Mouse (Mus musculus) liver, embryonic 14.5 days (tissue): ENCODE results near the gene Cd2ap. TPM values are rescaled to one million over a fixed set of nuclear protein-coding genes. Genes with fewer than 3 reads are reported as not detected.

Experiments
- ATAC-seq: fragments of 200-750 bp; cut with Nextera tagmentation; 2 replicates; pipeline ENCODE4 v1.8.0; 2017; ENCODE audit warnings: moderate number of reproducible peaks, mild to moderate bottlenecking, moderate library complexity; ENCODE audit not compliant: insufficient read depth
- DNase-seq, 3 experiments: peaks; one replicate each; pipeline ENCODE4 v3.0.0-alpha.2; 2012 to 2013; ENCODE audit warnings: low read depth in 3 of 3, low spot score in 3 of 3
- H3K27ac ChIP-seq: fragments of 300-500 bp; sonication (generic); 2 replicates; pipeline ENCODE4 v1.5.1; 2014; ENCODE audit warnings: moderate library complexity, mild to moderate bottlenecking, control low read depth, inconsistent platforms
- H3K27me3 ChIP-seq: fragments of 300-500 bp; sonication (generic); 2 replicates; pipeline ENCODE4 v1.6.1; 2014; ENCODE audit warnings: mild to moderate bottlenecking, low read length, moderate library complexity; ENCODE audit not compliant: control insufficient read depth, insufficient read depth
- H3K36me3 ChIP-seq: fragments of 300-500 bp; sonication (generic); replicated peaks from 2 replicates; pipeline ENCODE4 v1.6.1; 2014; ENCODE audit warnings: low read depth; ENCODE audit not compliant: control insufficient read depth, insufficient read depth
- H3K4me1 ChIP-seq, 2 experiments: fragments of 200-500 bp in 1 of 2; fragments of 300-500 bp in 1 of 2; sonication (generic) in 1 of 2; replicated peaks; 2 replicates each; pipeline ENCODE4 v1.6.1; 2012 to 2014; ENCODE audit warnings: antibody characterized with exemption in 1 of 2, inconsistent platforms in 1 of 2, low read length in 1 of 2; ENCODE audit not compliant: control insufficient read depth in 2 of 2, insufficient read depth in 2 of 2
- H3K4me2 ChIP-seq: fragments of 300-500 bp; sonication (generic); 2 replicates; pipeline ENCODE4 v1.6.1; 2014; ENCODE audit warnings: low read depth, mild to moderate bottlenecking, control low read depth, moderate library complexity
- H3K4me3 ChIP-seq, 2 experiments: fragments of 200-500 bp in 1 of 2; fragments of 300-500 bp in 1 of 2; sonication (generic) in 1 of 2; 2 replicates each; pipeline ENCODE4 v1.5.1; 2012 to 2014; ENCODE audit warnings: low read depth in 2 of 2, low read length in 2 of 2, mild to moderate bottlenecking in 2 of 2, control low read depth in 1 of 2, inconsistent platforms in 1 of 2, moderate library complexity in 1 of 2; ENCODE audit not compliant: insufficient read depth in 1 of 2
- H3K9ac ChIP-seq: fragments of 300-500 bp; sonication (generic); replicated peaks from 2 replicates; pipeline ENCODE4 v1.6.1; 2014; ENCODE audit warnings: mild to moderate bottlenecking, control low read depth, moderate library complexity
- H3K9me3 ChIP-seq: fragments of 300-500 bp; sonication (generic); 2 replicates; pipeline ENCODE4 v1.6.1; 2016; ENCODE audit warnings: low read length, mixed read lengths; ENCODE audit not compliant: control insufficient read depth
- CTCF ChIP-seq: IDR thresholded peaks from 2 replicates; pipeline ENCODE4 v1.5.1; 2016; ENCODE audit warnings: antibody characterized with exemption, low read depth, control low read depth
- EP300 ChIP-seq: IDR thresholded peaks from 2 replicates; pipeline ENCODE4 v1.6.1; 2016; ENCODE audit warnings: antibody characterized with exemption, low read depth
- WGBS: fragments of 180-500 bp; shearing (Covaris S2); extraction: QIAGEN DNeasy Blood & Tissue Kit; methylation state at CpG from one replicate; pipeline ENCODE4 v1.1.7; 2014; ENCODE audit not compliant: insufficient replicate concordance; 5-methylcytosine and 5-hydroxymethylcytosine counted together
- polyA plus RNA-seq, 2 experiments: library from polyadenylated mRNA; depleted of rRNA in 1 of 2; stranded (reverse) in 1 of 2; unstranded in 1 of 2; fragments of >200 nt; fragmentation: Nextera tagmentation in 1 of 2; extraction: Ambion mirVana in 1 of 2; gene quantifications; 2 replicates each; pipeline versions ENCODE4 v1.2.1 to v1.2.3; 2012 to 2014

Cd2ap gene
- polyA plus RNA-seq, 2 experiments = 8.3 to 8.6 TPM

GRCm38 (mm10) chr17:42905919-42906318 is 29.5 kb upstream of the Cd2ap start:
- Histone ChIP-seq H3K4me3 (no peak overlapping the region), H3K9me3 (no peaks in the 10 kb centered on the region), H3K27me3 (no peaks in the 10 kb centered on the region), H3K4me1 (peaks cover 0 to 5% of the 10 kb centered on the region in 2 experiments; a peak in 1 of 4 replicates), H3K4me2 (no peak overlapping the region), H3K27ac (no peak overlapping the region), H3K36me3 (no peaks in the 10 kb centered on the region), H3K9ac (no peak overlapping the region)
- ATAC-seq = no peak
- no peak for DNase-seq
- TF ChIP-seq EP300 (no peak), CTCF (no peak)
- WGBS = 58% methylated on average over 6 of the region's 6 CpGs

- H3K27me3 ChIP-seq = no peaks in the 10 kb centered on the region
- peaks cover 2% of the 10 kb centered on the region; the same call in 1 of the 2 replicates for H3K9me3 ChIP-seq
- H3K4me3 ChIP-seq = no peak overlapping the region
- DNase-seq (no peak), ATAC-seq (no peak)
- no peaks in the 10 kb centered on the region for H3K36me3 ChIP-seq
- H3K4me2 ChIP-seq = no peak overlapping the region
- H3K27ac ChIP-seq = no peak overlapping the region
- H3K9ac ChIP-seq = no peak overlapping the region
- TF ChIP-seq CTCF (no peak), EP300 (no peak)
- 0 out of 4 replicates have a peak, but pooled peaks cover 0 to 1% of the 10 kb centered on the region in 2 experiments for H3K4me1 ChIP-seq
- WGBS = 50% methylated on average over 2 of the region's 2 CpGs
Observed at GRCm38 (mm10) chr17:42900795-42901194, 24.3 kb upstream of the Cd2ap start.

- H3K4me1 ChIP-seq = peaks cover 31 to 33% of the 10 kb centered on the region in 2 experiments
- H3K36me3 ChIP-seq = no peaks in the 10 kb centered on the region
- no peak for TF ChIP-seq CTCF
- TF ChIP-seq EP300 = no peak
- ATAC-seq (no peak), DNase-seq (no peak)
- no peak overlapping the region for H3K4me2 ChIP-seq
- H3K4me3 ChIP-seq = no peak overlapping the region
- no peak overlapping the region for H3K9ac ChIP-seq
- no peaks in the 10 kb centered on the region for H3K27me3 ChIP-seq
- no peaks in the 10 kb centered on the region for H3K9me3 ChIP-seq
- 41% methylated on average over 4 of the region's 4 CpGs for WGBS
- H3K27ac ChIP-seq = no peak overlapping the region
Observed at GRCm38 (mm10) chr17:42887282-42887707, 10.8 kb upstream of the Cd2ap start.

- Histone ChIP-seq H3K9me3 (no peaks in the 10 kb centered on the region), H3K36me3 (no peaks in the 10 kb centered on the region), H3K4me1 (peaks cover 31 to 33% of the 10 kb centered on the region in 2 experiments), H3K4me2 (peak overlapping the region; percentile 69), H3K9ac (no peak overlapping the region), H3K27ac (peak overlapping the region; percentile 50), H3K4me3 (no peak overlapping the region), H3K27me3 (no peaks in the 10 kb centered on the region)
- DNase-seq (peak in 1 of 3 experiments; percentile 37), ATAC-seq (no peak)
- no peak for TF ChIP-seq EP300
- TF ChIP-seq CTCF = no peak
- WGBS = 33% methylated on average over 7 of the region's 7 CpGs
Observed at GRCm38 (mm10) chr17:42885091-42885501, 8.6 kb upstream of the Cd2ap start.

- Histone ChIP-seq H3K4me3 (no peak overlapping the region), H3K4me2 (peak overlapping the region; percentile 69), H3K27me3 (no peaks in the 10 kb centered on the region), H3K36me3 (no peaks in the 10 kb centered on the region), H3K4me1 (peaks cover 31 to 33% of the 10 kb centered on the region in 2 experiments), H3K9me3 (no peaks in the 10 kb centered on the region), H3K27ac (peak overlapping the region; percentile 57), H3K9ac (peak overlapping the region; percentile 31; the same call in 1 of the 2 replicates)
- peak in 1 of 3 experiments; percentile 58 for DNase-seq
- TF ChIP-seq EP300 = peak; percentile 41; the same call in 1 of the 2 replicates
- no peak for TF ChIP-seq CTCF
- 5% methylated on average over 4 of the region's 4 CpGs for WGBS
- ATAC-seq = peak; percentile 37; the same call in 1 of the 2 replicates
Observed at GRCm38 (mm10) chr17:42884382-42884781, 7.9 kb upstream of the Cd2ap start.
